ENCODE assay signal across 8 mouse cellular contexts in the genomic region with DNA sequence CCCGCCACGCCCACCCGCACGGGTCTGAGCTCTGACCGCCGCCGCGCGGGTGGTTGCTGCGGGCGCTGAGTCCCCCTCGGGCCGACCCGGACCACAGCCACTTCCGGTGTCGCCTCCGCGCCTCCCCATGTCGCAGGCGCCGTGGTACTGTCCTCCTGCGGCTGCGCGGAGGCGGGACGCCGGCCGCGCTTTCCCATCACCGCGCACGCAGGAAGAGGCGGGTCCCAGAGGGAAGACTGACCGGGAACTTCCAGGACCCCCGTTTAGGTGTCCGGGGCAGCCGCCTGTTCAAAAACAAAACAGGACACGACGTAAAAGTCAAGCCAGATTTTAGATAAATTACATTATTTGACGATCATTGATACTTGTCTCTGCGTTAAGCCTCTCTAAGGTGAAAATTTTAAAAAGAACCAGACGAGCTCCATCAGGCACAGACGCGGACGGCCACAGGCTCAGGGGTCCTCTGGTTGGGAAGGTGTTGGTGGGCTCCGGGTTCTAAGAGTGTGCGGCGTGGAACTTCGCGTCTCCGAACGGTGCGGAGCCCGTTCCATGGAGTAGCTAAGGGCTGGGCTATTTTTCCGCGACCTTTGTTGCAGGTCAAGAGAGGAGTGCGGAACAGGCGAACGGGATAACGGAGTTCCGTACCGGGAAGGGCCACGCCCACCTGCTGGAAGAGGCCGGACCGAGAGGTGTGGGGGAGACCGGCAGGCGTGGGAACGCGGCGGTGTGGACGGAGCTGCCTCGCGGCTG. TPM values are rescaled to one million over a fixed set of nuclear protein-coding genes. Genes with fewer than 3 reads are reported as not detected.
DNase-seq lines count a peak whose midpoint lies in the region; ATAC-seq and TF ChIP-seq lines count a peak whose summit lies in the region.

A gene (minus strand): TSS at position 199 of the 750 bp plus-strand sequence.
A gene (plus strand): TSS at position 456 of the 750 bp plus-strand sequence.

- peak; percentile 96 for ATAC-seq in forebrain, embryonic 13.5 days
- peak; percentile 90 for ATAC-seq in liver, postnatal 0 days
- ATAC-seq in neural tube, embryonic 14.5 days (ENCODE audit: low read depth) = peak; percentile 96

- peak within 1 kb of the TSS; percentile 94 for H3K4me2 ChIP-seq in forebrain, embryonic 13.5 days
- H3K4me2 ChIP-seq in liver, postnatal 0 days (ENCODE audit: low read depth, low read length) = peak within 1 kb of the TSS; percentile 95
- peak within 1 kb of the TSS; percentile 84 for H3K4me2 ChIP-seq in neural tube, embryonic 14.5 days (ENCODE audit: low read depth, low read length)

- no peaks in the 10 kb centered on the region for H3K9me3 ChIP-seq in E14TG2a.4 (ENCODE audit: low read length)
- H3K9me3 ChIP-seq in forebrain, embryonic 13.5 days (replicated peaks) = no peaks in the 10 kb centered on the region
- no peaks in the 10 kb centered on the region for H3K9me3 ChIP-seq in liver, postnatal 0 days (ENCODE audit: low read length)
- H3K9me3 ChIP-seq in neural tube, embryonic 14.5 days (ENCODE audit: control insufficient read depth, low read length) = no peaks in the 10 kb centered on the region

- peak within 1 kb of the TSS; percentile 91 for H3K9ac ChIP-seq in forebrain, embryonic 13.5 days
- peak within 1 kb of the TSS; percentile 97 for H3K9ac ChIP-seq in liver, postnatal 0 days (replicated peaks)
- H3K9ac ChIP-seq in neural tube, embryonic 14.5 days (replicated peaks; ENCODE audit: low read depth, low read length) = peak within 1 kb of the TSS; percentile 78

- TF ChIP-seq CTCF in E14TG2a.4 (conservative IDR thresholded peaks at IDR 0.05; ENCODE audit: low read length) = no peak
- no peak for TF ChIP-seq CTCF in liver, postnatal 0 days (IDR thresholded peaks at IDR 0.05; ENCODE audit: low read depth)

- H3K36me3 ChIP-seq in E14TG2a.4 (ENCODE audit: insufficient read depth, low read length) = peaks cover 22% of the 10 kb centered on the region
- H3K36me3 ChIP-seq in forebrain, embryonic 13.5 days (ENCODE audit: poor library complexity, severe bottlenecking) = peaks cover 17% of the 10 kb centered on the region
- H3K36me3 ChIP-seq in liver, postnatal 0 days (replicated peaks; ENCODE audit: insufficient read depth, low read length) = peaks cover 18% of the 10 kb centered on the region; the same call in 1 of the 2 replicates
- peaks cover 14% of the 10 kb centered on the region for H3K36me3 ChIP-seq in neural tube, embryonic 14.5 days (ENCODE audit: control insufficient read depth, insufficient read depth, low read length)

- DNase-seq in c-Kit-positive CD71-positive TER-119-positive erythroid progenitor cells, embryonic 14.5 days (ENCODE audit: low spot score) = peak; percentile 90
- DNase-seq in heart, postnatal 10 days = peak; percentile 97 to 98
- DNase-seq in large intestine, adult 2 months (ENCODE audit: low read depth, low spot score) = peak; percentile 85
- DNase-seq in liver, postnatal 0 days = peak; percentile 95
- peak; percentile 96 for DNase-seq in testis, postnatal 10 days (ENCODE audit: low spot score)

- peak within 1 kb of the TSS; percentile 95 for H3K27ac ChIP-seq in forebrain, embryonic 13.5 days
- peak within 1 kb of the TSS; percentile 98 for H3K27ac ChIP-seq in liver, postnatal 0 days (ENCODE audit: low read depth)
- peak within 1 kb of the TSS; percentile 89 for H3K27ac ChIP-seq in neural tube, embryonic 14.5 days (ENCODE audit: low read depth, low read length)

- H3K4me1 ChIP-seq in E14TG2a.4 (replicated peaks; ENCODE audit: low read depth, low read length) = peaks cover 80% of the 10 kb centered on the region
- peaks cover 48% of the 10 kb centered on the region for H3K4me1 ChIP-seq in forebrain, embryonic 13.5 days
- peaks cover 31% of the 10 kb centered on the region for H3K4me1 ChIP-seq in liver, postnatal 0 days (ENCODE audit: insufficient read depth)
- peaks cover 25% of the 10 kb centered on the region for H3K4me1 ChIP-seq in neural tube, embryonic 14.5 days (ENCODE audit: control insufficient read depth, insufficient read depth, low read length)

- H3K27me3 ChIP-seq in E14TG2a.4 (ENCODE audit: insufficient read depth, low read length) = no peaks in the 10 kb centered on the region
- H3K27me3 ChIP-seq in forebrain, embryonic 13.5 days = no peaks in the 10 kb centered on the region
- H3K27me3 ChIP-seq in liver, postnatal 0 days (ENCODE audit: insufficient read depth, low read length) = no peaks in the 10 kb centered on the region
- H3K27me3 ChIP-seq in neural tube, embryonic 14.5 days (ENCODE audit: control insufficient read depth, insufficient read depth, low read length) = no peaks in the 10 kb centered on the region

- peak within 1 kb of the TSS; percentile 98 for H3K4me3 ChIP-seq in E14TG2a.4 (replicated peaks; ENCODE audit: low read length)
- peak within 1 kb of the TSS; percentile 93 for H3K4me3 ChIP-seq in forebrain, embryonic 13.5 days
- H3K4me3 ChIP-seq in liver, postnatal 0 days (ENCODE audit: low read depth, low read length) = peak within 1 kb of the TSS; percentile 97
- H3K4me3 ChIP-seq in neural tube, embryonic 14.5 days (ENCODE audit: low read depth, low read length) = peak within 1 kb of the TSS; percentile 95

- TF ChIP-seq EP300 in liver, postnatal 0 days (IDR thresholded peaks at IDR 0.05; ENCODE audit: low read depth) = peak; percentile 91

- WGBS in forebrain, embryonic 13.5 days = under 1% methylated on average over 58 of the region's 73 CpGs
- under 1% methylated on average over 73 of the region's 73 CpGs for WGBS in large intestine, adult 2 months
- WGBS in liver, postnatal 0 days (ENCODE audit: insufficient replicate concordance) = under 1% methylated on average over 67 of the region's 73 CpGs
- WGBS in neural tube, embryonic 14.5 days = under 1% methylated on average over 73 of the region's 73 CpGs

- intact Hi-C loops in heart, postnatal 10 days (cut with DNase I) = loop anchor here (2.0 kb wide), 1 partner anchor 35 kb away; a partner anchor contains a TSS

RNA-seq across cellular contexts. Expression of the first gene that starts in this region (rescaled TPM):
- 48.2 and 51.9 TPM in 2 replicates for polyA plus RNA-seq in forebrain, embryonic 13.5 days (2015; fragmentation: Nextera tagmentation; extraction: Ambion mirVana)
- total RNA-seq in heart, postnatal 10 days (2021) = 10 to 100 TPM; 21.1 TPM
- polyA plus RNA-seq in large intestine, adult 2 months (2012; rRNA removed) = 18.1 and 21.7 TPM in 2 replicates
- 24.1 and 26.5 TPM in 2 replicates for polyA plus RNA-seq in liver, postnatal 0 days (2015; fragmentation: Nextera tagmentation; extraction: Ambion mirVana)
- polyA plus RNA-seq in neural tube, embryonic 14.5 days (2014; fragmentation: Nextera tagmentation; extraction: Ambion mirVana) = 41.4 and 45.3 TPM in 2 replicates

RNA-seq across cellular contexts. Expression of the second gene that starts in this region (rescaled TPM):
- 20.6 and 21.7 TPM in 2 replicates for polyA plus RNA-seq in forebrain, embryonic 13.5 days (2015; fragmentation: Nextera tagmentation; extraction: Ambion mirVana)
- total RNA-seq in heart, postnatal 10 days (2021) = 1 to 10 TPM; 7.1 to 8.4 TPM
- polyA plus RNA-seq in large intestine, adult 2 months (2012; rRNA removed) = 5.3 and 6.7 TPM in 2 replicates
- polyA plus RNA-seq in liver, postnatal 0 days (2015; fragmentation: Nextera tagmentation; extraction: Ambion mirVana) = 4.3 and 4.6 TPM in 2 replicates
- polyA plus RNA-seq in neural tube, embryonic 14.5 days (2014; fragmentation: Nextera tagmentation; extraction: Ambion mirVana) = 23.1 and 27.6 TPM in 2 replicates

Comparison
In these comparisons a context has a peak if more than half of its experiments do, and no peak if none do; other contexts are left out.
1. Peak in every context shown above with its lines: DNase-seq, ATAC-seq, H3K4me3 ChIP-seq and H3K27ac ChIP-seq.